Mouse (Mus musculus): Measurements from ENCODE around the gene Rab1b. TPM values are rescaled to one million over a fixed set of nuclear protein-coding genes. Genes with fewer than 3 reads are reported as not detected.

The Rab1b gene
- total RNA-seq, 2 experiments from 2014 or later = 167 to 168 TPM

DNA sequence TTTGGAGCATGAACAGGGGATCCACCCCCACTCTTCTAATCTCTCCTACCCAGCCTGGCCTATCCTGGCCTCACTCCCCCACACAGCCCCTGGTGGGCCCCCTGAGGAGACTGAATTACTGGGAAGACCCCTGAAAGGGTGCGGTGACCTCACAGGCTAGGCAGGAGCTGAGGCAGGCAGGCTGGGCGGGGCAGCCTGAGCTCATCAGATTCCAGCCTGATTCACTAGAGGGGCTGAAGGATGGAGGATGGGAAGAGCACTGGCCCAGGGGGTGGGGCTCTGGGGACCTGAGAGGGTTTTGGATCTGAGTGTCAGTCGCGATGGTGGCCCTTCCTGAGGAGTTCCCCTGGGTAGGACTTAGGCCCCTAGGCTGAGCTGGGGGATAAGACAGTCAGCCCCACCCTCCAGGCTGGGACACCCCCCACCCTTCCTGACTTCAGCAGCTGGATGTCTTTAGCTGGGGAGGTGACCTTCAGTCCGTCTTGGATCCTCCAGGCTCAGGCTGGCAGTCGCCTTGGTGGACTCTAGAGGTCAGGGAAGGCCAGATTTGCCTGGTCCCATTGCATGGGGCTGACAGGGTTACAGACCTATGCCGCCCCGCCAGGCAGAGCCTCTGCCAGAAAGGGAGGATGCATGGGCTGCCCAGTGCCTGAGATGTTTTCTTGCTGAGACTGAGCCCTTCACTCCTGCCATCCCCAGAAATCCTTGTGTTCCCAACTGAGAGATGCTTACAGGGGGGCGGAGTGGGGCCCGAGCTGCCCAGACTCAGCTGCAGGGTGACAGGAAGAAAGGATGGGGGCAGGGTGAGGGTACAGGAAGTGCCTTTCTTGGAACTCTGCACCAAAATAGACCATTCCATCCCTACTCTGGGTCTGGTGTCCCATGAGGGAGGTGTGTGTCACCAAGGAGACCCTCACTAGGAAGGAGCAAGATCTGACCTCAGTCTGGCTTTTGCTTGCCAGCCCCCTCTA, 47.8 kb downstream of the Rab1b start:
- intact Hi-C loops (cut with DNase I) = no loop called here

DNA sequence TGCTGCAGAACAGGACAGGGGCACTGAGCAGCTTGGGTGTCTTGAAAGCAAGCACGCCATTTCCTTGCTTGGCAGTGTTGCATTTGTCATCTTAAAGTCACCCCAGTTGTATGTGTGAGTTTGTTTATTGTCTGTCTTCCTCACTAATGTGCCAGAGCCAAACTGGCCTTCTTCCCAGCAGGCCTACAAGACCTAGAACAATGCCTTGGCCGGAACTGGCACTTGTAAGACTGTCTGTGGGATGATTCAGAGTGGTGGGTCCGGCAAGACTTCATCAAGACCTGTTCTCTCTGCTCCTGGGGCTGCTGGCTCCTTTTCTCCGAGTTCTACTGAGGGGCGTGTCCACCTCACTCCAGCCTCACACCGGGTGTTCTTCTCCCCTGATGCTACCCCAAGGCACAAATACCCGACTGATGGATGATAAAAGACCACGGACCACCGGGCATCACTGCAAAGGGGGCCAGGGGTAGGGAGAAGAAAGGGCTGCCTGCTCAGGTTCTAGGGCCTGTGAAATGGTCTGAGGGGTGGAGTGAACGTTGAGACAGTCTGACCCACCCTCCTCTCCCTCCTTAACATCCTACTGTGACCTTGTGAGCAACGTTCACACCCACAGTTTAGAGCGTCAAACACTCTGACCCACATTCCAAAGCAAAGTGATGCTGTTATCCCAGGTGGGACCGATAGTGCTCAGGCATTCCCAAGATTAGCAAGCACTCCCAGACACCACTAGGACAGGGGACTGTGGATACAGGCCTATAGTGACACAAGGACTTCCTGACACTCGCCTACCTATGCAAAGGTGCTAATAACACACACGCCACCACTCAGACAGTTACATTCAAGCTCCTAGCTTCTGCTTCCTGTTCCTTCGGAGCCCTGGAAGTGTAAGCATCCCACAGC, 48.7 kb downstream of the Rab1b start:
- intact Hi-C loops (cut with DNase I) = loop anchor here (2.0 kb wide), 1 partner anchor 15 kb away; no protein-coding TSS in a partner anchor
- no peak for DNase-seq (ENCODE audit: extremely low spot score in 1 of 2, low spot score in 2 of 2)

More for the DNA sequence above, 47.8 kb downstream of the Rab1b start:
- peak in 1 of 2 experiments; percentile 66 for DNase-seq (ENCODE audit: extremely low spot score in 1 of 2, low spot score in 2 of 2)

DNA sequence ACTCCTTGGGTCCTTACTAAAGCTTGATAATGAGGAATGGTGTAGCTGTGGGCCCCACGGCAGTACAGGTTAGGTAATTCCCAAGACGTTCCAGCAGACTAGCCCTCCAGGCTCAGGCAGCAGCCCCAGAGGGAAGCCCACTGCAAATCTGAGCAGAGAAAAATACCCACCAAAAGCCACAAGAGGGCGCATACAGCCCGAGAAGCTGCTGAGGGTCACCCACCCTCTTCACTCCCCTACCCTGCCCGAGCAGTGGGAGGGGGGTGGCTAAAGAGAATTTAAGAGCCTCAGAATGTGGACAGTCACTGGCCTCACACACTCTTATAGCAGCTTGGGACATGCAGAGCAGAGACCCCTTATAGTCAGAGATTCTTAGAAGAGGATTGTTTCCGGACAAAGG, 50.6 kb downstream of the Rab1b start:
- intact Hi-C loops (cut with DNase I) = loop anchor here (2.0 kb wide), 1 partner anchor 17 kb away; no protein-coding TSS in a partner anchor
- DNase-seq (ENCODE audit: extremely low spot score in 1 of 2, low spot score in 2 of 2) = peak in 1 of 2 experiments; percentile 66

- intact Hi-C loops (cut with DNase I) = no loop called here
- peak in 1 of 2 experiments; percentile 71 for DNase-seq (ENCODE audit: extremely low spot score in 1 of 2, low spot score in 2 of 2)
Observed at GRCm38 (mm10) chr19:5053909-5054308, 53.0 kb downstream of the Rab1b start.

DNA sequence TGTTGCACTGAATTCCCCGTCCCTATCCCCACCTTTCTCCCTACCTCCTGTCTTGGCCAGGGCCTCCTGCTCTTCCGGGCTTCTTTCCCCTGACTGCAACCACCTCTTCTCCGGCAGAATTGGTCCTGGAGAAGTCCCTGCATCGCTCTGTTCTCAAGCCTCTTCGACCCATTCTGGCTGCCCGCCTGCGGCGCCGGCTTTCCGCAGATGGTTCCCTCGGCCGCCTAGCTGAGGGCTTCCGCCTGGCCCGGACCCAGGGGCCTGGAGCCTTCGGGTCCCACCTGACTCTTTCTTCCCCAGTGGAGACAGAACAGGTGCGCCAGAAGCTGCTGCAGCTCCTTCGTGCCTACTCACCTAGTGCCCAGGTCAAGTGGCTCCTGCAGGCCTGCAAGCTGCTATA, 54.0 kb downstream of the Rab1b start:
- no peak for DNase-seq (ENCODE audit: extremely low spot score in 1 of 2, low spot score in 2 of 2)

GRCm38 (mm10) chr19:5052166-5052822, 54.6 kb downstream of the Rab1b start:
- no peak for DNase-seq (ENCODE audit: extremely low spot score in 1 of 2, low spot score in 2 of 2)
- intact Hi-C loops (cut with DNase I) = no loop called here

More for the DNA sequence above, 54.0 kb downstream of the Rab1b start:
- intact Hi-C loops (cut with DNase I) = no loop called here

GRCm38 (mm10) chr19:5051515-5051914, 55.4 kb downstream of the Rab1b start:
- intact Hi-C loops (cut with DNase I) = no loop called here
- DNase-seq (ENCODE audit: extremely low spot score in 1 of 2, low spot score in 2 of 2) = no peak

GRCm38 (mm10) chr19:5051031-5051430, 55.8 kb downstream of the Rab1b start:
- intact Hi-C loops (cut with DNase I) = no loop called here
- DNase-seq (ENCODE audit: extremely low spot score in 1 of 2, low spot score in 2 of 2) = peak in 1 of 2 experiments; percentile 60

DNA sequence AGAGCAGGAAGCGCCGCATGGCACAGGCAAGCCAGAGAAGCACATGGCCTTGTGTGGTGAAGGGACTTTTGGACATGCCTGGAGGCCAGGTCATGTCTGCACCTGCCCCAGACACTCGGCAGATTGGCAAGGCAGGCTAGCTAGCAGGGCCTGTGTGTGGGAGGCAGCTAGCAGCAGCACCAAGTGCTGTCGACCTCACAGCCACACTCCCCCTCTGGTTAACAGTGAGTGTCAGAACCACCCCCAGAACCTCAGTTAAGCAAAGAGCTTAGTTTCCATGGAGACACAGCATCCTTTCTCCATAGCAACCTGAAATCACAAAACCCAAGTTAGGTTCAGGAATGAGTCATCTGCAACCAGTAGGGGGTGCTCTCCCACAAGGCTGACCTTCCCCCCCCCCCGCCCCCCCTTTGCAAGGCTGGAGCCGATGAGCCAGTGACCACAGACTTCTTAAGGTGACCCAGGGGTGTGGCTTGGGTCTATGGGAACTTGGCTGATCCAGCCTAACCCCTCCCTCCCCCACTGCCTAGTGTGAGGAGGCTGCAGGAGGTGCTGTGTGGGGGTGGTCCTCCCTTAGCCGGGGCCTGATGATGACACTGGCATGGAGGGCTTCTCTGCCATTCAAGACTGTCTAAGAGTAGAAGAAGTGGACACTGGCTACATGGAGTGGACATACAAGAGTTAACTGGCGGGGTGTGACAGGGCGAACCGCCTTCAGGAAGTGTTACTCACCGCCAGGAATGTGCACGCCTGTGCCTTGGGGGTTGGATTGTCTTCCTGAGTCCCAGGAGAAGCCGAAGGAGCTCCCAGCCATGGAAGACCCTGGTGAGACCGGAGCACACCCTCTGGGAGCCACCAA, 56.6 kb downstream of the Rab1b start, which contains the start of gene Rin1:
Gene Rin1 (plus strand): TSS at position 435 of the 859 bp plus-strand sequence.
- intact Hi-C loops (cut with DNase I) = no loop called here
- peak; percentile 70 to 71 for DNase-seq (ENCODE audit: extremely low spot score in 1 of 2, low spot score in 2 of 2)

- intact Hi-C loops (cut with DNase I) = no loop called here
- no peak for DNase-seq (ENCODE audit: extremely low spot score in 1 of 2, low spot score in 2 of 2)
Observed at GRCm38 (mm10) chr19:5049325-5049724, 57.5 kb downstream of the Rab1b start.

Other genes starting within 250 kb of the Rab1b start
- gene Actn3, start 229.2 kb downstream of the Rab1b start, total RNA-seq (2021) = 1 to 10 TPM; 3.1 to 3.9 TPM
- 10 to 100 TPM; 22.7 to 27.8 TPM for gene Zdhhc24, start 228.4 kb downstream of the Rab1b start, total RNA-seq (2021)
- gene Bbs1, start 200.4 kb downstream of the Rab1b start, total RNA-seq (2021) = 10 to 100 TPM; 36.7 to 41.8 TPM
- gene Dpp3, start 178.8 kb downstream of the Rab1b start, total RNA-seq (2021) = 10 to 100 TPM; 62.2 to 67.0 TPM
- gene Peli3, start 163.9 kb downstream of the Rab1b start, total RNA-seq (2021) = 10 to 100 TPM; 16.4 to 17.6 TPM
- gene Mrpl11, start 144.9 kb downstream of the Rab1b start, total RNA-seq (2021) = 10 to 100 TPM; 60.8 to 61.0 TPM
- gene Npas4, start 116.8 kb downstream of the Rab1b start, total RNA-seq (2021) = 10 to 100 TPM in 1 of 2 experiments, 1 to 10 TPM in 1; 9.1 to 10.8 TPM
- 10 to 100 TPM; 22.0 to 24.1 TPM for gene Slc29a2, start 83.2 kb downstream of the Rab1b start, total RNA-seq (2021)
- gene B4gat1, start 68.2 kb downstream of the Rab1b start, total RNA-seq (2021) = 100 to 1,000 TPM; 133 to 136 TPM
- gene AC124502.3, start 68.2 kb downstream of the Rab1b start, total RNA-seq (2021) = 1 to 10 TPM; 6.3 to 7.0 TPM
- gene Brms1, start 65.7 kb downstream of the Rab1b start, total RNA-seq (2021) = 1 to 10 TPM; 6.6 to 8.8 TPM
- gene Rin1, start 56.6 kb downstream of the Rab1b start, total RNA-seq (2021) = 10 to 100 TPM; 16.9 to 24.1 TPM
- gene Cd248, start 39.0 kb downstream of the Rab1b start, total RNA-seq (2021) = 10 to 100 TPM in 1 of 2 experiments, 1 to 10 TPM in 1; 9.5 to 12.2 TPM
- 100 to 1,000 TPM; 115 to 122 TPM for gene Tmem151a, start 21.5 kb downstream of the Rab1b start, total RNA-seq (2021)
- gene Yif1a, start 18.5 kb downstream of the Rab1b start, total RNA-seq (2021) = 10 to 100 TPM; 27.3 to 30.4 TPM
- gene Cnih2, start 8.6 kb downstream of the Rab1b start, total RNA-seq (2021) = 100 to 1,000 TPM; 379 to 384 TPM
- 100 to 1,000 TPM; 186 to 195 TPM for gene Klc2, start 11.5 kb upstream of the Rab1b start, total RNA-seq (2021)
- gene Pacs1, start 166.0 kb upstream of the Rab1b start, total RNA-seq (2021) = 10 to 100 TPM; 77.2 to 77.9 TPM
- gene Sf3b2, start 188.4 kb upstream of the Rab1b start, total RNA-seq (2021) = 100 to 1,000 TPM; 185 to 193 TPM
- 10 to 100 TPM; 84.1 to 90.3 TPM for gene Gal3st3, start 191.3 kb upstream of the Rab1b start, total RNA-seq (2021)
- not detected for gene Catsper1, start 228.7 kb upstream of the Rab1b start, total RNA-seq (2021)
- gene Cst6, start 242.5 kb upstream of the Rab1b start, total RNA-seq (2021) = 10 to 100 TPM; 10.4 to 13.8 TPM